Mouse (Mus musculus) intestine, embryonic 14.5 days (tissue): Measurements from ENCODE around the gene Wdr81. TPM values are rescaled to one million over a fixed set of nuclear protein-coding genes. Genes with fewer than 3 reads are reported as not detected.

Experiments used
- ATAC-seq: fragments of 200-750 bp; cut with Nextera tagmentation; replicated peaks from 2 replicates; pipeline ENCODE4 v1.8.0; 2017; ENCODE audit warnings: low read depth, moderate number of reproducible peaks, moderate TSS enrichment, moderate library complexity; ENCODE audit not compliant: low FRiP score, low TSS enrichment
- DNase-seq: peaks from one replicate; pipeline ENCODE4 v3.0.0-alpha.2; 2018; ENCODE audit warnings: low spot score
- H3K27ac ChIP-seq: fragments of 300-500 bp; sonication (generic); 2 replicates; pipeline ENCODE4 v1.5.1; 2014; ENCODE audit warnings: low read depth, mild to moderate bottlenecking, control low read depth
- H3K27me3 ChIP-seq: fragments of 300-500 bp; sonication (generic); replicated peaks from 2 replicates; pipeline ENCODE4 v1.6.1; 2014; ENCODE audit warnings: low read length, control low read depth; ENCODE audit not compliant: control insufficient read depth, insufficient read depth
- H3K36me3 ChIP-seq: fragments of 300-500 bp; sonication (generic); 2 replicates; pipeline ENCODE4 v1.6.1; 2014; ENCODE audit warnings: low read length, control low read depth; ENCODE audit not compliant: control insufficient read depth, insufficient read depth
- H3K4me1 ChIP-seq: fragments of 300-500 bp; sonication (generic); replicated peaks from 2 replicates; pipeline ENCODE4 v1.6.1; 2014; ENCODE audit warnings: low read length, control low read depth, mixed read lengths; ENCODE audit not compliant: control insufficient read depth, insufficient read depth
- H3K4me2 ChIP-seq: fragments of 300-500 bp; sonication (generic); 2 replicates; pipeline ENCODE4 v1.6.1; 2014; ENCODE audit warnings: low read length
- H3K4me3 ChIP-seq: fragments of 300-500 bp; sonication (generic); 2 replicates; pipeline ENCODE4 v1.5.1; 2014; ENCODE audit warnings: low read depth, low read length, control low read depth, mixed read lengths
- H3K9ac ChIP-seq: fragments of 300-500 bp; sonication (generic); 2 replicates; pipeline ENCODE4 v1.6.1; 2014; ENCODE audit warnings: mild to moderate bottlenecking, low read length
- H3K9me3 ChIP-seq: fragments of 300-500 bp; sonication (generic); 2 replicates; pipeline ENCODE4 v1.6.1; 2016; ENCODE audit warnings: low read length, control low read depth; ENCODE audit not compliant: control insufficient read depth
- WGBS: fragments of 180-500 bp; shearing (Covaris S2); extraction: QIAGEN DNeasy Blood & Tissue Kit; methylation state at CpG from one replicate; pipeline ENCODE4 v1.1.7; 2014; 5-methylcytosine and 5-hydroxymethylcytosine counted together
- polyA plus RNA-seq: library from polyadenylated mRNA; unstranded; fragments of >200 nt; fragmentation: Nextera tagmentation; extraction: Ambion mirVana; gene quantifications from 2 replicates; pipeline ENCODE4 v1.2.1, GENCODE M21; 2014

Gene Wdr81
- polyA plus RNA-seq, 1 experiment from 2014 or later = 5.9 TPM

- H3K27ac ChIP-seq = no peak overlapping the region
- H3K9ac ChIP-seq = no peak overlapping the region
- DNase-seq = no peak
- ATAC-seq = no peak
- H3K4me3 ChIP-seq = no peak overlapping the region
- no peaks in the 10 kb centered on the region for H3K27me3 ChIP-seq
- H3K36me3 ChIP-seq = 0 out of 2 replicates have a peak, but pooled peaks cover 4% of the 10 kb centered on the region
- H3K4me2 ChIP-seq = no peak overlapping the region
- 86% methylated on average over 13 of the region's 13 CpGs for WGBS
- no peaks in the 10 kb centered on the region for H3K4me1 ChIP-seq
- H3K9me3 ChIP-seq = peaks cover 3% of the 10 kb centered on the region; the same call in 1 of the 2 replicates
These were observed 16.3 kb downstream of the Wdr81 start for GRCm38 (mm10) chr11:75438194-75438593.

DNA sequence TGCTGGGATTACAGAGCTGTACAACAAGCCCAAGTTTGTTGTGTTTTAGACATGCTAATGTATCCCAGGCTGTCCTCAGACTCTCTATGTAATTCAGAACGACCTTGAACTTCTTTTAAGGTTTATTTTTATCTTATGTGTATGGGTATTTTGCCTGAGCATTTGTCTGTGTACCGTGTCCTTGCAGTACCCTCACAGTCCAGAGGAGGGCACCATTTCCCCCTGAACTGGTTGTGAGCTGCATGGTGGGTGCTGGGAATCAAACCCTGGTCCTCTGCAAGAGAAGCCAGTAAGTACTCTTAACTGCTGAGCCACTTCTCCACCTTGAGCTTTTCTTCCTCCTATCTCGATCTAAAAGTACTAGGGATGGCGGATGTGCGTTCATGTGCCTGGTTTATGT, 20.4 kb downstream of the Wdr81 start:
- 85% methylated on average over 5 of the region's 5 CpGs for WGBS
- ATAC-seq = no peak
- no peak overlapping the region for H3K4me2 ChIP-seq

GRCm38 (mm10) chr11:75431307-75431706, 23.2 kb downstream of the Wdr81 start:
- no peak overlapping the region for H3K4me3 ChIP-seq
- peaks cover 3% of the 10 kb centered on the region; the same call in 1 of the 2 replicates for H3K9me3 ChIP-seq
- ATAC-seq (no peak), DNase-seq (no peak)
- no peak overlapping the region for H3K27ac ChIP-seq
- H3K4me1 ChIP-seq = no peaks in the 10 kb centered on the region
- H3K9ac ChIP-seq = no peak overlapping the region
- 82% methylated on average over 11 of the region's 11 CpGs for WGBS
- no peaks in the 10 kb centered on the region for H3K27me3 ChIP-seq
- no peak overlapping the region for H3K4me2 ChIP-seq
- H3K36me3 ChIP-seq = no peaks in the 10 kb centered on the region

More for the DNA sequence above, 20.4 kb downstream of the Wdr81 start:
- H3K9me3 ChIP-seq = peaks cover 3% of the 10 kb centered on the region; the same call in 1 of the 2 replicates
- no peak overlapping the region for H3K4me3 ChIP-seq
- H3K27me3 ChIP-seq = no peaks in the 10 kb centered on the region
- no peak overlapping the region for H3K27ac ChIP-seq
- H3K4me1 ChIP-seq = no peaks in the 10 kb centered on the region
- H3K36me3 ChIP-seq = no peaks in the 10 kb centered on the region
- H3K9ac ChIP-seq = no peak overlapping the region
- DNase-seq = no peak

DNA sequence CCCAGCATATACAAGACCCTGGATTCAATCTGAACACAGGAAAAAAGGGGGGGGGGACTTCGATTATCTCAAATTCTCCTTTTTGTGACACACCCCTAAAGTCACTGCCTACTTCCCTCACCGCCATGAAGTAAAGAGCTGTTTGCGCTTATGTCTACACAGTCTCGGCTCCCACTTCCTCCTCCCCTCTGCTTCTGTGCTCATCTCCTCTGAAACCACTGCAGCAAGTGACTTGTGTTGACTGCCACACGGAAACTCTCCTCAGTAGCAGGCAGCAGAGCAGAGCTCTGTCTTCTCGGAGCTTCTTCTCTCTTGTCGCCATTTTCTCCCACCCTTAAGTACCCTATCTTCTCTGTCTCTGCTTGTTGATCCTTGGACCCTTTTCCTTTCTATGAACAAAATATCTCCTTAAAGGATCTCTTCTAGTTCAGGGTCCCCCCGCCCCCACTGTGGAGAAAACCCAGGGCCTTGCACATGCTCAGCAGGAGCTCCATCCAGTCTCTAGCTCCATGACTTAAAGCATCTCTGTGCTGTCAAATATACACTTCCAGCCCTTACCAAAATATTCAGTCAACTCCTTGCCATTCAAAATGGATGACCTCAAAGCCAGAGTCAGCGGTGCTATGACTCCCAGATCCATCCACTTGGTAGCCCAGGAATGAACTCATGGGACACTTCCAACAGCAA, 25.4 kb downstream of the Wdr81 start:
- H3K9me3 ChIP-seq = peaks cover 2% of the 10 kb centered on the region; the same call in 1 of the 2 replicates
- H3K4me3 ChIP-seq = no peak overlapping the region
- no peak for ATAC-seq
- H3K27me3 ChIP-seq = no peaks in the 10 kb centered on the region
- H3K4me2 ChIP-seq = no peak overlapping the region
- no peak overlapping the region for H3K27ac ChIP-seq
- DNase-seq = no peak
- no peaks in the 10 kb centered on the region for H3K36me3 ChIP-seq
- WGBS = 71% methylated on average over 9 of the region's 9 CpGs
- H3K4me1 ChIP-seq = no peaks in the 10 kb centered on the region
- no peak overlapping the region for H3K9ac ChIP-seq

GRCm38 (mm10) chr11:75424459-75424858, 30.1 kb downstream of the Wdr81 start:
- H3K27ac ChIP-seq = no peak overlapping the region
- ATAC-seq = no peak
- H3K4me2 ChIP-seq = no peak overlapping the region
- peaks cover 8% of the 10 kb centered on the region; the same call in 1 of the 2 replicates for H3K4me1 ChIP-seq
- no peaks in the 10 kb centered on the region for H3K36me3 ChIP-seq
- H3K27me3 ChIP-seq = no peaks in the 10 kb centered on the region
- DNase-seq = no peak
- no peaks in the 10 kb centered on the region for H3K9me3 ChIP-seq
- no peak overlapping the region for H3K4me3 ChIP-seq
- no peak overlapping the region for H3K9ac ChIP-seq
- WGBS = 97% methylated on average over 3 of the region's 3 CpGs

DNA sequence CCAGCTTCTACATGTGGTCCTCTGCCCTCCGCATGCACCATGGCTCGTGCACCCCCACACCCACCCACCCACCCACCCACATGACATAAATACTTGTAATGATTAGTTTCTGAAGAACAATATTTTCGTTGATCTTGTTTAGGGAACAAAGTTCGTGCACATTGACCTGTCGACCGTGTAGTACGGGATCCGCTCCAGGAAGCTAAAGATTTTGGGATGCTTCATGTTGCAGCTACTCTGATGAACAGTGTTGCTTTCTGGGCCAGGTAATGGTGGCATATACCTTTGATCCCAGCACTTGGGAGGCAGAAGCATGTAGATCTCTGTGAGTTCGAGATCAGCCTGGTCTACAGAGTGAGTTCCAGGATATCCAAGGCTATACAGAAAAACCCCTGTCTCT, 30.5 kb downstream of the Wdr81 start:
- Histone ChIP-seq H3K9me3 (no peaks in the 10 kb centered on the region), H3K27me3 (no peaks in the 10 kb centered on the region), H3K4me1 (peaks cover 8% of the 10 kb centered on the region; the same call in 1 of the 2 replicates), H3K27ac (no peak overlapping the region), H3K4me3 (no peak overlapping the region), H3K4me2 (no peak overlapping the region), H3K36me3 (no peaks in the 10 kb centered on the region), H3K9ac (no peak overlapping the region)
- DNase-seq (no peak), ATAC-seq (no peak)
- 90% methylated on average over 9 of the region's 9 CpGs for WGBS

DNA sequence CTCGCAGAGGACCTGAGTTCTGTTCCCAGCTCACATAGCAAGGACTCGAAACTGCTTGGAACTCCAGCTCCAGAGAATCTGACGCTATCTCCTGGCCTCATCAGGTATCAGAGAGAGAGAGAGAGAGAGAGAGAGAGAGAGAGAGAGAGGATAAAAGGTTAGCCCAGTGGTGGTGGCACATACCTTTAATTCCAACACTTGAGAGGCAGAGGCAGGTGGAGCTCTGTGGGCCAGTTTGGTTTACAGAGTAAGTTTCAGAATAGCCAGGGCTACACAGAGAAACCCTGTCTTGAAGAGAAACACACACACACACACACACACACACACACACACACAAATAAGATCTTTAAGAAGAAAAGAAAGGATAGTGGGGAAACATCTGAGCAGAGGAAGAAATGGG, 31.4 kb downstream of the Wdr81 start:
- no peaks in the 10 kb centered on the region for H3K27me3 ChIP-seq
- no peak for DNase-seq
- no peak overlapping the region for H3K9ac ChIP-seq
- WGBS = 80% methylated on average over 3 of the region's 3 CpGs
- no peak overlapping the region for H3K27ac ChIP-seq
- H3K36me3 ChIP-seq = no peaks in the 10 kb centered on the region
- H3K4me1 ChIP-seq = peaks cover 8% of the 10 kb centered on the region; the same call in 1 of the 2 replicates
- no peak overlapping the region for H3K4me2 ChIP-seq
- no peaks in the 10 kb centered on the region for H3K9me3 ChIP-seq
- no peak for ATAC-seq
- no peak overlapping the region for H3K4me3 ChIP-seq

DNA sequence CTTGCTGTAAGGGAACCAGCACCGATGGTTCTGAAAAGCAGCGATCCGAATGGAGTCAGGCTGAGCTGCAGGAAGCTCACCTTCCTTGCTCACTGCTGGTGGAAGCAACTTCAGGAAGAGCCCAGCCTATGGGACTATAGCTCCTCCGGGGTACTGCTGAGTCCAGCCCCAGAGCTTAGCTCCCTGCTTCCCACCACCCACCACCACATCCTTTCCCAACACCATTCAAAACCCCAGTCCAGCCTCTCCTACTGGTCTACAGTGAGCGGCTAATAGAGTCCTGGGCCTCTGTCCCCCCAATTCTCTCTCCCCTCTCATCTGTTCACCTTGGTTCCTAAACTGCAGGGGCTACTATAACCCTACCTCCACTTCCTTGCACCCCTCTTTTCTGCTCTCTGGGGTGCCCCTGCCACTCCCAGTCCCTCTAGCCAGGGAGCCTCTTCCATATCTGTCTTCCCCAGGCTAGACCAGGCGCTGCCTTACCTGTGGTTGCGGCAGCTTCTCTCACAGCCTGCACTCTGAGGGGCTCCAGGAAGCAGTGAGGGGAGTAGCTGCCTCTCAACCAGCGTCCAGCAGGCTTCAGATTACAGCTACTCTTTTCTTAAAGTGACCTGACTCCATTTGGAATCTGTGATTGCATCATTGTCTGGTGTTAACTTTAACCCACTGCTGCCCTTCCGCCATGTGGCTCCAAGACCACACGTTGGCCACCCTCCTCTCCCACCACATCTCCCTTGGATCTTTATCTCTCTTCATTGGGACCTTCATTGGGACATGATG, 32.3 kb downstream of the Wdr81 start, which contains the start of gene Serpinf1:
TSS of gene Serpinf1 (minus strand) at position 689 of the 780 bp plus-strand sequence.
- Histone ChIP-seq H3K27ac (no peak within 1 kb of the TSS), H3K4me2 (peak within 1 kb of the TSS; percentile 48), H3K27me3 (no peaks in the 10 kb centered on the region), H3K9ac (peak within 1 kb of the TSS; percentile 37), H3K4me1 (peaks cover 8% of the 10 kb centered on the region; the same call in 1 of the 2 replicates), H3K9me3 (no peaks in the 10 kb centered on the region), H3K36me3 (no peaks in the 10 kb centered on the region), H3K4me3 (peak within 1 kb of the TSS; percentile 31)
- DNase-seq = no peak
- ATAC-seq = no peak
- WGBS = 39% methylated on average over 10 of the region's 10 CpGs
